Mouse (Mus musculus): Measurements from ENCODE around the gene Stc2.

DNA sequence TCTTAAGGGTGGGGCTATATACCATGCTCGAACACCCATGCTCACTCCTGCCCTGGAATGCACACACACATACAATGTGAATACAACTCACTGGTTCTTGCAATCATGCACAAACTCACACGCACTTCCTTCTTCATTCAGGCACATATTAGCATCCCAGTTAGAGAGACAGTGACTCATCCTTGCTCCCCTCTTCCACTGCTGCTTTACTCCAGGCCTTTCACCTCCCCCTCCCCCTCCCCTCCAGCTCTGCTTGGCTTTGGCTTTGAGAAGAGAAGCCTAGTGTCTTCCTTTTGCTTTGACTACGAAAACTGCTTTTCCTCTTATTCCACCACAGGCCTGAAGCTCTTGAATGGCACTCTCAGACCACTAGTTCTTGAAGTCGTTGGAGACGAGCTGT lies 22.5 kb upstream of the Stc2 start:
- TF ChIP-seq EP300 (IDR thresholded peaks at IDR 0.05; ENCODE audit: low read depth) (no peak), CTCF (IDR thresholded peaks at IDR 0.05; ENCODE audit: low read depth) (no peak)

Data from liver, embryonic 14.5 days (tissue).